Mouse (Mus musculus): ENCODE data around the gene Gm26602. TPM values are rescaled to one million over a fixed set of nuclear protein-coding genes. Genes with fewer than 3 reads are reported as not detected.
A peak's percentile ranks its signal among the peaks of the same experiment; 100 is the strongest.

Gene Gm26602
- polyA plus RNA-seq (2015; fragmentation: Nextera tagmentation; extraction: Ambion mirVana): 0.96 and 14.1 TPM in 2 replicates

DNA sequence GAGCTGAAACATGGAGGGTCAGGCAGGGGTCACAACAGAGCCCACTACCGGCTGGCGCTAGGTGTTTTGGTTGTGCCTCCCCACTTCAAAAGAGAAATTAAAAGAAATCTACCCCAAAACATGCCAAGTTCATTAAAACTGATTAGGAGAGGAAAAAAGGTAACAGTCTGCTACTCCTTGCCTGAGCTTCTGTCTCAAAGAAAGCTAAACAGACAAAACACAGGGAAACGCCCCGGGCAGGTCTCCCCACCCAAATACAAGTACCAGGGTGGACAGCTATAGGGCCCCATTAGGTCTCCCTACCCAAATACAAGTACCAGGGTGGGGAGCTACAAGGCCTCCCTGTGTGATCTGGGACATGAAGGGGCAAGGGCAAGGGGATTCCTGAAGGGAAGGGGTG lies at the start of gene Gm26602:
TSS of gene Gm26602 (plus strand) at position 301 of the 400 bp plus-strand sequence.
- Histone ChIP-seq H3K9ac (no peak within 1 kb of the TSS), H3K27me3 (no peaks in the 10 kb centered on the region), H3K4me2 (no peak within 1 kb of the TSS), H3K4me1 (peaks cover 40% of the 10 kb centered on the region), H3K27ac (0 out of 2 replicates have a peak within 1 kb of the TSS, but pooled peaks have one; percentile 78), H3K9me3 (replicated peaks) (no peaks in the 10 kb centered on the region), H3K4me3 (replicated peaks) (no peak within 1 kb of the TSS), H3K36me3 (peaks cover 45% of the 10 kb centered on the region)
- 91% methylated on average over 4 of the region's 4 CpGs for WGBS
- ATAC-seq (replicated peaks; ENCODE audit: low FRiP score): no peak

DNA sequence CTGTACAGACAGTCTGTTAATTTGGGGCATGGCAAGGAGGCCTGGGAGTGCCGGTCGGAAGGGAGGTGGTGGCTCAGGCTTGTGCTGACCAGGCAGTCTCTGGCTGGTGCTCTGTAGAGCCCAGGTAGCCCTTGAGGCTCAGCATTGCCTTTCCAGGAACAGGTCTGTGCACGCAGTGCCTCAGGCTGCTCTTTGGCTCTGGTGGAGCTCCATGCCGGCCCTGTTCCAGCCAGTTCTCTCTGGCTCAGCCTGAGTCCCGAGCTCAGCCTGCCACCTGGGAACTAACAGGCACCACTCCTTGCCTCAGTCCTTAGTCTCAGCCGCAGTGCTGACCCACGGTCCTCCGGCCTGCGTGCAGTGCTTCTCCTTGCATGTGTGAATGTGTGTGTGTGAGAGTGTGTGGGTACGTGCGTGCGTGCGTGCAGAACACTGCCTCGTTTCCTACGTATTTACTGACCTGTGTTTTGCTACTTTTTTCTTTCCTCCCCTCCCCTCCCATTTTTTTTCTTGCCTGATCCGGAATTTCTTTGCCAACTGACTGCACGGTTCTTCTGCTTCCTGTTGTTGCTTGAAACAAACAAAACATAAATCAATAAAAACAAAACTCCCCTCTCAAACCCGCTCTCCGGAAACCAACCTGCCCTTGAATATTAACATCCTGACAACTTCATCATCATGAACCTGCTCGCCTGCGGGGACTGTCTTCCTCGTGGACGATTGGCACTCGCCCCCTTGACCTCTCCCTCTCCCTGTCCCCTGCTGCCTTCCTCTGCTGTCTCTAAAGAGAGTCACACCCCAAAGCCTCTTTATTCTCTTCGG lies 49.2 kb upstream of the Gm26602 start:
- H3K9ac ChIP-seq: no peak overlapping the region
- H3K36me3 ChIP-seq: peaks cover 99% of the 10 kb centered on the region
- H3K27ac ChIP-seq: peak overlapping the region; percentile 74
- peaks cover 72% of the 10 kb centered on the region for H3K4me1 ChIP-seq
- WGBS: 62% methylated on average over 25 of the region's 25 CpGs
- ATAC-seq (replicated peaks; ENCODE audit: low FRiP score): no peak
- no peak overlapping the region for H3K4me3 ChIP-seq (replicated peaks)
- no peak overlapping the region for H3K4me2 ChIP-seq
- H3K27me3 ChIP-seq: no peaks in the 10 kb centered on the region
- H3K9me3 ChIP-seq (replicated peaks): no peaks in the 10 kb centered on the region

DNA sequence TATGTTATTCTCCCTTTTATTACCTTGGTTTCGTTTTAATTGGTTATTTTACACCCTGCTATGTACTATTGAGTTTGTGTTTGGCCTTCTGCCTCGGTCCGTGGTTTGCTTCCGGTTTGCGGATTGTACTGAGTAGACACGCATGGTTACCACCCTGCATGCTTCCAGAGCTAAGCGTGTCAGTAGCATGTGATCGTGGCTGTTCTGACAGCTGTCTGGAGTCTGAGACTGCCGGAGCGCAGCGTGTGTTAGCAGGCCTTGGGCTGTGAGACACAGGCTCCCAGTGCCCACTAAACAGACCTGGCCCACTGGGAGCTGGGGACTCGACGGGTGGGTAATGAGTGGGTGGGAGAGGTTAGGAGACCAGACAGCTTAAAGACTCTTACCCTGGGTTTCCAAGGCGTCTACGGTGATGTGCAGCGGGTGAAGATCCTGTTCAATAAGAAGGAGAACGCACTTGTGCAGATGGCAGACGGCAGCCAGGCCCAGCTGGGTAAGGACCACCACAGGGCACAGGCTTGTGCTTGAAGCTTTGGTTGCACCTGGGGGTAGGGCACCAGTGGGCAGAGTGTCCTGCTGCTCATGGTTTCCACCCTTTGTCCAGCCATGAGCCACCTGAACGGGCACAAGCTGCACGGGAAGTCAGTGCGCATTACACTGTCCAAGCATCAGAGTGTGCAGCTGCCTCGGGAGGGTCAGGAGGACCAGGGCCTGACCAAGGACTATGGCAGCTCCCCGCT lies 48.4 kb upstream of the Gm26602 start:
- no peak for ATAC-seq (replicated peaks; ENCODE audit: low FRiP score)
- Histone ChIP-seq H3K4me1 (peaks cover 71% of the 10 kb centered on the region), H3K27ac (peak overlapping the region; percentile 74), H3K27me3 (no peaks in the 10 kb centered on the region), H3K9ac (no peak overlapping the region), H3K9me3 (replicated peaks) (no peaks in the 10 kb centered on the region), H3K4me2 (no peak overlapping the region), H3K4me3 (replicated peaks) (no peak overlapping the region), H3K36me3 (peaks cover 99% of the 10 kb centered on the region)
- WGBS: 78% methylated on average over 23 of the region's 23 CpGs

DNA sequence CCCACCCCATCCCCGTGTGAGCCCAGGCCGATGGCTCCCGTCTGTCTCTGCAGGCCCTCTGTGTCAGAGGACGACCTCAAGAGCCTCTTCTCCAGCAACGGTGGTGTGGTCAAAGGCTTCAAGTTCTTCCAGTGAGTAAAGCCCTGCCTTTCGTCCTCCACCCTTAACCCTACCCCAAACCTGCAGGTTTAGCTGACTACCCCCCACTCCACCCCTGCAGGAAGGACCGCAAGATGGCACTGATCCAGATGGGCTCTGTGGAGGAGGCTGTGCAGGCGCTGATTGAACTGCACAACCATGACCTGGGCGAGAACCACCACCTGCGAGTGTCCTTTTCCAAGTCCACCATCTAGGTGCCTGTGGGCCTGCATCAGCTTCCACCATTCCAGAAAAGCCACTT lies 47.7 kb upstream of the Gm26602 start:
- Histone ChIP-seq H3K4me1 (peaks cover 66% of the 10 kb centered on the region), H3K27me3 (no peaks in the 10 kb centered on the region), H3K4me3 (replicated peaks) (no peak overlapping the region), H3K9me3 (replicated peaks) (no peaks in the 10 kb centered on the region), H3K9ac (no peak overlapping the region), H3K36me3 (peaks cover 96% of the 10 kb centered on the region), H3K27ac (0 out of 2 replicates have a peak overlapping the region, but pooled peaks have one; percentile 74), H3K4me2 (no peak overlapping the region)
- 58% methylated on average over 10 of the region's 10 CpGs for WGBS
- no peak for ATAC-seq (replicated peaks; ENCODE audit: low FRiP score)

DNA sequence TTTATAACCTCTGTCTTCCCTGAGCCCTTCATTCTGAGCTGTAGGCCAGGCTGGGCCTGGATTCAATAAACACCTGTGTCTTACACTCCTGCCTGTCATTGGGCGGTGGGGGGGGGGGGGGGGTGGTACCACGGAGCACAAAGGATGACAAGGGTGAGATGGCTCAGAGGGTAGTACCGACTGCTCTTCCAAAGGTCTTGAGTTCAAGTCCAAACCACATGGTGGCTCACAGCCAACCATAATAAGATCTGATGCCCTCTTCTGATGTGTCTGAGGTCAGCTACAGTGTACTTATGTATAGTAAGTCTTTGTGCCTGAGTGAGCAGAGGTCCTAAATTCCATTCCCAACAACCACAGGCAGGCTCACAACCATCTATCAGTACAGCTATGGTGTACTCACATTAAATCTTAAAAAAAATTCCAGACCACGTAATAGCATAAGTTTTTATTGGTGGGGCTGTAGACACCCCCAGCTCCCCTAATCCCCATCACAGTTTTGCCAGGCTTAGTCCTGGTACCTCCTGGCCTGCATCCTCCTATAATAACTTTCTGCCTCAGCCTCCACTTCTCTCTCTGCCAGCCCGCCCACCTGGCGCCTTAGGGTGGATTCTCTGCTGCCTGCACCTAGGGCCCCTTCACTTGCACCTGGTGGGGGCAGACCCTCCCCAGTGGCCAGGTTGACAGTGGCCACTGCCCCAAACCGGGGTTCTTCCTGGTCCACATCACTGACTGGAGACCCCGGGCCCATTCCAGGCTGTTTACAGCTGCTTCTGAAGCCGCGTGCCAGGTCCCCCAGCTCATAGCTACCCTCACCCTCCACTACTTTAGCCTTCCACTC lies 46.1 kb upstream of the Gm26602 start:
- 48% methylated on average over 10 of the region's 10 CpGs for WGBS
- Histone ChIP-seq H3K4me2 (no peak overlapping the region), H3K27ac (peak overlapping the region; percentile 59), H3K4me1 (peaks cover 50% of the 10 kb centered on the region), H3K9ac (no peak overlapping the region), H3K27me3 (no peaks in the 10 kb centered on the region), H3K4me3 (replicated peaks) (no peak overlapping the region), H3K9me3 (replicated peaks) (no peaks in the 10 kb centered on the region), H3K36me3 (peaks cover 85% of the 10 kb centered on the region)
- no peak for ATAC-seq (replicated peaks; ENCODE audit: low FRiP score)

DNA sequence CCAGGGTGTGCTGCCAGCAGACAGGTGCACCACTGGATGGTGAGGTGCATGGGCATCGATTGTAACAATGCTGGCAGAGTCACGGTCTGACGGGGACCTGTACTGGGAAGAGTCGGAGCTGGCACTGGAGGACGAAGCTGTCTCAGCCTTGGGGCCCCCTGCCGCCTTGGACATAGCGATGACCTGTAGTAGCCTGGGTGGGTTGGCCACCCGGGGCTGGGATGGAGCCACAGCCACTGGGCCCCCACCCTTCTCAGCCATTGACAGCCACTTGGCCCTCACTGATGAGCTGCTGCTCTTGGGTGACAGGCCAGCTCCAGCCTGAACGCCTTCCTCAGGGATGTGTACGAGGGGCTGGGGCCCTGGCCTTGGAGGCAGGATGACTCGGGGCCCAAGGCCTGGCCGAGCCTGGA lies 45.5 kb upstream of the Gm26602 start:
- peak overlapping the region; percentile 59 for H3K27ac ChIP-seq
- ATAC-seq (replicated peaks; ENCODE audit: low FRiP score): peak; percentile 31; the same call in 1 of the 2 replicates
- H3K9ac ChIP-seq: no peak overlapping the region; the same call in 1 of the 2 replicates

DNA sequence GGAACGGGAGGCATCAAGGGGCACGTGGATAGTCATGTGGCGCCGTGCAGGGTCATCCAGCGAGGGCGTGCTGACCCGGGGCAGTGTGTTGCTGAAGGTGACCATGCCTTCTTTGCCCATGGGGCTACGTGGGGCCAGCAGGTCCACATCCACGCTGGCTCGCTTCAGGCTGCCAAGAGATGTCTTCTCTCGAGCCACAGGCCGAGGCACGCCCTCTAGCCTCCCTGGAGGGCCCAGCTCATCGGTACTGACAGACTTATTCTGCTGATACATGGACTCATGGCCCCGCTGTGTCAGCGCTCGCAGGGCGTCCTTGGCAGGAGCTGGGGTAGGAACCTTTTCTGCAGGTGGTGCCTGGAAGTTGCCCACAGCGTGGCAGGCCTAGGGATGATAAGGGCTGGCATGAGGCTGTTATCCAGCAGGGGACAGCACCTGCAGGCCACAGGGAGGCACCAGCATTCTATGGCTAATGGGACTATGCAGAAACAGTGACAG lies 44.8 kb upstream of the Gm26602 start:
- no peak overlapping the region for H3K4me3 ChIP-seq (replicated peaks)
- 65% methylated on average over 19 of the region's 19 CpGs for WGBS
- H3K27me3 ChIP-seq: no peaks in the 10 kb centered on the region
- H3K9me3 ChIP-seq (replicated peaks): no peaks in the 10 kb centered on the region
- peaks cover 82% of the 10 kb centered on the region for H3K36me3 ChIP-seq
- peaks cover 37% of the 10 kb centered on the region for H3K4me1 ChIP-seq
- ATAC-seq (replicated peaks; ENCODE audit: low FRiP score): peak; percentile 10; the same call in 1 of the 2 replicates
- H3K4me2 ChIP-seq: no peak overlapping the region
- no peak overlapping the region for H3K9ac ChIP-seq
- H3K27ac ChIP-seq: peak overlapping the region; percentile 59

More for the DNA sequence above, 45.5 kb upstream of the Gm26602 start:
- H3K36me3 ChIP-seq: peaks cover 85% of the 10 kb centered on the region
- peaks cover 43% of the 10 kb centered on the region for H3K4me1 ChIP-seq
- no peaks in the 10 kb centered on the region for H3K9me3 ChIP-seq (replicated peaks)
- H3K4me3 ChIP-seq (replicated peaks): no peak overlapping the region
- H3K4me2 ChIP-seq: no peak overlapping the region
- no peaks in the 10 kb centered on the region for H3K27me3 ChIP-seq
- 55% methylated on average over 12 of the region's 12 CpGs for WGBS

DNA sequence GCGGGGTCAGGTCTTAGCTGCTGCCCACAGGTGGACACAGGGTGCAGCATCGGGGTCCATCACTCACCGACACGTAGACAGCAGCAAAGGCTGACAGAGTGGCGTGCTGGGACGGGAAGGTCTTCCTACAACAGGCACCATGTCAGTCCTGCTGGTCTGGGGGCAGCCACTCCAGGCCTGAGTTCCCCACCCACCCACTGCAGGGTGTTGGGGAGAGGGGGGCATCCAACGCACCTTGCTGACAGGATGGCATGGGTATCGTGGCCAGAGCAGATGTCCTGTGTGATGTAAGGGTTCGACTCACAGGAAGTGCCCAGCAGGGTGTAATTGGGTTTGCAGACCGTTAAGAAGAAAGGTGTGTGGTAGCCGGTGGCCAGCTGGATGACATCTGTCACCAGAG lies 44.1 kb upstream of the Gm26602 start:
- Histone ChIP-seq H3K9me3 (replicated peaks) (no peaks in the 10 kb centered on the region), H3K4me3 (replicated peaks) (no peak overlapping the region), H3K36me3 (peaks cover 81% of the 10 kb centered on the region), H3K9ac (no peak overlapping the region), H3K27me3 (no peaks in the 10 kb centered on the region), H3K4me1 (peaks cover 30% of the 10 kb centered on the region), H3K4me2 (no peak overlapping the region), H3K27ac (no peak overlapping the region)
- ATAC-seq (replicated peaks; ENCODE audit: low FRiP score): no peak
- WGBS: 77% methylated on average over 11 of the region's 11 CpGs

DNA sequence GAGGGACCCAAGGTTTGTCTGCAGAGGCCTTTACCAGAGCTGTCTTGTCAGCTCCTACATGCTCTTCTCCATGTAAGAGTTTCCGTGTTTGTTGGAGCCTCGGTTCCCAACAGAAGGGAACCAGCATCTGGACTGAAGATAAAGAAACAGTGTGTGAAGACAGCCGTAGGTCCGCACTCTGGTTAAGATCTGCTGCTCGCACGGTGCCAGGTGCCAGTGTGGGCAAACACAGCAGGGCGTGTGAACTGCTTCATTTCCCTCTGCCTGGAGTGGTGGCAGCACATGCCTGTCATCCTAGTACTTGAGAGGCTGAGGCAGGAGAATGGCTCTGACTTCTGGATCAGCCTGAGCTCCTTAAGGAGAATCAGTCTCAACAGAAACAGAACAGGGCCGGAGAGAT lies 38.8 kb upstream of the Gm26602 start:
- 91% methylated on average over 8 of the region's 8 CpGs for WGBS
- no peak overlapping the region for H3K4me2 ChIP-seq
- H3K27me3 ChIP-seq: no peaks in the 10 kb centered on the region
- no peaks in the 10 kb centered on the region for H3K9me3 ChIP-seq (replicated peaks)
- H3K4me1 ChIP-seq: peaks cover 27% of the 10 kb centered on the region
- no peak overlapping the region for H3K9ac ChIP-seq
- no peak for ATAC-seq (replicated peaks; ENCODE audit: low FRiP score)
- peaks cover 34% of the 10 kb centered on the region for H3K36me3 ChIP-seq
- no peak overlapping the region for H3K27ac ChIP-seq
- H3K4me3 ChIP-seq (replicated peaks): no peak overlapping the region

DNA sequence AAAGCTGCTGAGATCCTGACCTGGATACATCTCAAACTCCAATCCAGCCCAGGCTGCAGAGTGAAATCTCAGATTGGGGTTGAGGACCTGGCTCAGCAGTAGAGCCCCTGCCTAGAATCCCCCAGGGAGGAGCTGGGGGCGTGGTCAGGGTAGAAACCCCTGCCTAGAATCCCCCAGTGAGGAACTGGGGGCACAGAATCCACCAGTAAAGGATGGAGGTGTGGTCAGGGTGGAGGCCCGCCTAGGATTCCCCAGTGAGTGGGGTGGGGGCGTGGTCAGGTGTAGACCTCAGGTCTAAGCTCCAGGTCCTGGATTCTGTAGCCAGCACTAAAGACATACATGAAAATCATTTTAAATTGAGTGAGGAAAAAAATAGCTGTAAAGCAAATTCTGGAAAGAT lies 37.8 kb upstream of the Gm26602 start:
- ATAC-seq (replicated peaks; ENCODE audit: low FRiP score): no peak
- H3K9ac ChIP-seq: no peak overlapping the region
- H3K27ac ChIP-seq: 0 out of 2 replicates have a peak overlapping the region, but pooled peaks have one; percentile 1
- peak overlapping the region; percentile 77 for H3K4me3 ChIP-seq (replicated peaks)
- no peaks in the 10 kb centered on the region for H3K9me3 ChIP-seq (replicated peaks)
- H3K4me2 ChIP-seq: peak overlapping the region; percentile 96
- peaks cover 26% of the 10 kb centered on the region for H3K36me3 ChIP-seq
- H3K4me1 ChIP-seq: peaks cover 32% of the 10 kb centered on the region
- WGBS: 53% methylated on average over 3 of the region's 3 CpGs
- no peaks in the 10 kb centered on the region for H3K27me3 ChIP-seq

DNA sequence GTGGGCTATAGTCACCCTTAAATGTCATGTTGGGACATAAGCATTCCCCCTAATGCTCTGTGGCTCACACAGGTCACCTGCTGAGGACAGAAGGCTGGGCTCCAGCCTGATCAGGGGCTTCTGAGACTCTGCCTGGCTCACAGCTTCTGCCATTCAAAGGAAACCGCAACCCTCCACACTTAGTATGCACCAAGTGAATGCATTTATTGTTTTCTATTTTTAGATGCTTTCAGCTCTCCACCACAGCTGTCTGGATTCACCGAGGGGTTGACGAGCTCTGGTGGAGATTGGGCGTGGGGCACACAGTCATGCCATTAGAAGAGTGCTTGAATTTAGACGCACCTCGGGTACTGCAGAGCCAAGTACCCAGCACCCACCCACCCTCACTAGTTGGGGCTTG lies 37.3 kb upstream of the Gm26602 start:
- no peak for ATAC-seq (replicated peaks; ENCODE audit: low FRiP score)
- no peaks in the 10 kb centered on the region for H3K27me3 ChIP-seq
- 5% methylated on average over 6 of the region's 6 CpGs for WGBS
- H3K4me3 ChIP-seq (replicated peaks): peak overlapping the region; percentile 77
- H3K27ac ChIP-seq: peak overlapping the region; percentile 83; the same call in 1 of the 2 replicates
- H3K9me3 ChIP-seq (replicated peaks): no peaks in the 10 kb centered on the region
- peak overlapping the region; percentile 96 for H3K4me2 ChIP-seq
- peaks cover 34% of the 10 kb centered on the region for H3K4me1 ChIP-seq
- H3K9ac ChIP-seq: peak overlapping the region; percentile 82
- H3K36me3 ChIP-seq: peaks cover 26% of the 10 kb centered on the region

All from kidney, embryonic 15.5 days (tissue).